Mouse (Mus musculus) brain, adult 2 months (tissue): Measurements from ENCODE around the gene Igfbp1.

Experiments
- DNase-seq: peaks from one replicate; pipeline ENCODE4 v3.0.0; 2011; ENCODE audit warnings: low read depth, low spot score

Gene Igfbp1

DNA sequence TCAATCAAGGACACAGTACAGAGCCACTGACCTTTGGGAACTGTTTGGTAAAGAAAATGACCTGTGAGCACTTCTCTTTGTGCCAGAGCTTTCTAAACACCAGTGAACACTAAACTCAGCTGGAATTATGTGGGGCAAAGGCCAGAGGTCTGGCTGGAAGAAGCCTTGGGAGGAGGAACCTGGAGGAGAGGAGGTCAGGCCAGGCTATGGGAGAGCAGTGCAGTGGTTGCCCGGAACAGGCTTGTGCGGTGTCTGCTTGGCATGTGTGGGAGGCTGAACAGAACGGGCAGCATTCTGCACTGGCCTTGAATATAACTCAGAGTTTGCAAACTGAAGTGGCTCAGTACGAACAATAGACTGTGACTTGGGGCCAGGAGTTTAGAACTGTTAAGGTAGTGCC, 32.4 kb downstream of the Igfbp1 start:
- no peak for DNase-seq

DNA sequence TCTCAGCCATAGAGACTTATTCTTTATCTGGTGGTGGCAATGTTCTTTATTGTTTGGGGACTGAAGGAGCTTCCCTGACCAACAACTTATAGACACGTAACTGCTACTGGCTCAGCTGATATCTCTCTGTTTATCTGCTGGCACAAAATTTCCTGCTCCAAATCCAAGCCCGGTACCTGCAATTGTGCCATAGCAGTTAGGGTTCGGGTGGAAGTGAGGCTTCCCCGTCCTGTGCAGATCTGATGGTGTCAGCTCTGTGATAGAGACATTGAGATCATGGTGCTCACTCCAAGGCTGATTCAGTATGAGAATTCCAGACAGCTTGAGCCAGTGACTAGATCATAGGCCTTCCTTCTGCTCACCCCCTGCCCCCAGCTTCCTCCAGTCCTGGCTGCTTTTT, 34.4 kb downstream of the Igfbp1 start:
- no peak for DNase-seq

DNA sequence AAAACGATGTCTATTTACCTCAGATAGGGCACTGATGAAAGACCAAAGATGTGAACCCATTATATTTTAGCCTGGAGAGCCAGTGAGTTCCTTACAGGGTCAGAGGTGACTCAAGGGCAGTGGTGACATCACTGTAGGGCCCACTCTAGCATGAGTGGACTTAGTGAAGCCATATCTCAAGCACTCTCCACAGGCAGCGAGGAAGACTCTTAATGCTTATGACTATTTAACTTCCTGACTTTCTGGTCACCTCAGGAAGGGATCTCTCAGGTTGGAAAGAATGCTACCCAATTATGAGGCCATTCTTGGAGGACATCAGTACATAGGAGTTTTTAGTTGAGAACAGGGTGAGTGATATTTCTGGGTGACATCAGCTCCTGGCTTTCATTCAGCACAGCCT, 35.8 kb downstream of the Igfbp1 start:
- no peak for DNase-seq

DNA sequence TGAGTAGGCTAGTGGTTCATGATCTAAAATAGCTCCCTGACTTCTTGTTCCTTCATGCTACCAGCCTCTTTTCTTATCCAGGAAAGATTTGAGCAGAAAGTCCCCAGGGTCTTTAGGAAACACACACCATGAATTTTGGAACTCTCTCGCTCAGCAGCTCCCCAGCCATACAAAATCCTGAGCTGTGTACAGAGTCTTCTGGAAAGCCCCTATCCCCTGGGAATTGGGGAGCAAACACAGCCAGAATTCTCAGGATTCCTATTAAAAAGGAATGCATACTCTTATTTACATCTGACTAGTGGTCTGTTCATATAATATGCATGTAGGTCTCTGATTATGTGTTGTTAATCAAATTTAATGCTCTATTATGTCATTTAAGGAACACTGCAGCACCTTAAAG, 36.9 kb downstream of the Igfbp1 start:
- DNase-seq, result no peak

DNA sequence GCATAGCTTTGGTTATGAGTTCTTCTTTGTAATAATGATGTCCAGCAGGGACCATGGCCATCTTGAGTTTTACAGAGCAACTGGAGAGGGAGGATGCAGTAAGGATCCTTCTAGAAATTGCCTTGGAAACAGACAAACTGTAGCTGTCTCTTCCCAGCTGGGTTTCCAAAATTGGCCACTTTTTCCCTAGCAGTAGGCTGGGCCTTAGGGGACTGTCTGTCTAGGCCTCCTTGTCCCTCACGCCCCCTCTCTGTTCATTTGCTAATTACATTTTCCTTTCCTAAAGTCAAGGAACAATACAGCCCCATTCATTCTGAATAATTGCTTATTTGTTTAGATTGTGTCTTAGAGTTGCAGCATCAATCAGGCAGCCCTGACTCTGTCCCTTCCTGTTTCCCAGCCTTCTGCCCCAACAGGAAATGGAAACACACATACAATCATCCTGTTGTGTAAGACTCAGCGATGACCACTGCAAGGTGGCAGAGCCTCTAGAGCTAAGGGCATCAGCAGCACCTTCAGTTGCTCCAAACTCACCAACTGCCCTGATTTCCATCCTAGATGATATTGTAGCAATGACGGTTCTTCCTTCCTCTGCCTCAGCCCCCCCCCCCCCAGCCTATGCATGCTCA, 37.5 kb downstream of the Igfbp1 start:
- DNase-seq, result peak; percentile 44

DNA sequence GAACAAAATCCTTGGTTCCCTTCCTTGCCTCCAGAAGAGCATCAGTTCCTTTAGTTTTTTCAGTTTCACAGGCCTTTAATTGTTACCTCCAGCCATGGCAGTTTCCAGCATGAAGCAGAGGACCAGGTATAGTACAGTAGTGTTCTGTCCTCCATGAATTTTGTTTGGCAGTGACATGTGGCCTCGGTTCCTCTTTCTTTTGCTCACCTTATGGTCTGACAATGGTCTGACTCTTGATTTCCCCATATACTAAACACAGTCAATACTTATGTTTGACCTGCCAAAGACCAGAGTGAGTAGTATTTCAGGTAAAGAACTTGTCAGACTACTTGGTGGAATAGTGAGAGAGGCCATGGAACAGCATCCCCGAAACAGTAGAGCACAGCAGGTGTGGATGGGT, 39.2 kb downstream of the Igfbp1 start:
- no peak for DNase-seq

DNA sequence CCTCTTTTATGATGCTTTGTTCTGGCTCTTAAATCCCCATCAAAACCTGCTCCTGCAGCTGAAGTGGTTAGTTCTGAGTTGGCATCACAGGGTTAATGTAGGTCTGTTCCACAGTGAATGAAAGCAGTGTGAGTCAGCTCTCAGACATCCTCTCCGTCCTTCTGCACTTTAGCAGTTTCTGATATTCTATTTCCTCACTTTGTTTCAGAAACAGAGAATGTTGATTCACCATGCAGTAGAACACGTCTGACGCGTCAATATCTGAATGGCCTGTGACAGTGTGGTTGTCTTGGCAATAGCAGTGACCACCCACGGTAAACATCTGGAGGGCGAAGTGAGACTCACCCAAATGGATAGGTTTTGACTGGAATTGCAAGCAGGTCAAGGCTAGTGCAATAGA, 40.1 kb downstream of the Igfbp1 start:
- DNase-seq, result peak; percentile 14

DNA sequence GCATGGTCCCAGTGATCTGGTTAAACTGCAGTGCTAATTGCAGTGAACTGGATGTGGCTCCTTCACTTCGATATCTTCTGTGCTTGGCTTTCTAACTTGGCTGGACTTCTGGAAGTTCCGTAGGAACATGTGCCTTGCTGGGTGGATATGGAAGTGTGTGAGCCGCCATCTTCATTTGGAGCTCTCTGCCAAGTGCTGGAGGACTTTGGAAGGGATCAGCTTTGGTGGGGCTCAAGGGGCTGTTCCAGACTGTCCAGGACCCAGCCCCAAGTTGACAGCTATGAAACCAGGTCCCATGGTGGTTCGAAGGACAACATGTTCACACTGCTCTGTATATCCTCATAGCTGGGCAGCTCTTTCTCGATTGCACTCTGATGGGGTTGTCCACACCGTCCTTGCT, 41.0 kb downstream of the Igfbp1 start:
- no peak for DNase-seq

DNA sequence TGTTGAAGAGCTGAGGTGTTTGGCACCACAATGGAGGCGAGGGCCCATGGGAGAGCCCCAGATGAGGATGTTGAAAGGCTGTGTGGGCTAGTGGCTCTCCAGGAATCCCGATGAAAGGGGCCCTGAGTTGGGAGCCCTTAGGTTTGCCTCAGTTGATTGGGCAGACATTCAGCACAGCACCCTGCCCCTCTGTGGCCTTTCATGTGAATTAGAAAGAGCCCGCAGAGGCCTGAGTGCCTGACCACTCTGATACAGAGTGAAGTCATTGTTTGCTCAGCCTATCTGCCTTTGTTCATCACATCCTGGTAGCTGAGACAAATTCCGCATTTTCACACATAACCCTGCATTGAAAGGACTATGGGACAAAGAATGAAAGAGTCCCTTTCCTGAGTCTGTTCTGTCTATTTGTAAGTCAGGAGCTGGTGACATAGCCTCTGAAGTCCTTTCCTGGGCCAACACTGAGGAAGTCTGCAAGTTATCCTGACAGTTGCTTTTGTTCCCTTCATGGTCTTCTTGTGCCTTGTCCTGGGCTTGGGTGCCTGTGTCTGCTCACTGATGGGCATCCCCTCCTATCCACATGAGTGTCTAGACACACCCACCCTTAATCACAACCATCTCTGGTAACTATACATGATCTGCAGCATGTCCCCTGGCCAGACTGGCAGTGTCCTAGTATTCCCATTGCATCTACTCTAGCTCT, 41.6 kb downstream of the Igfbp1 start:
- DNase-seq, result no peak

DNA sequence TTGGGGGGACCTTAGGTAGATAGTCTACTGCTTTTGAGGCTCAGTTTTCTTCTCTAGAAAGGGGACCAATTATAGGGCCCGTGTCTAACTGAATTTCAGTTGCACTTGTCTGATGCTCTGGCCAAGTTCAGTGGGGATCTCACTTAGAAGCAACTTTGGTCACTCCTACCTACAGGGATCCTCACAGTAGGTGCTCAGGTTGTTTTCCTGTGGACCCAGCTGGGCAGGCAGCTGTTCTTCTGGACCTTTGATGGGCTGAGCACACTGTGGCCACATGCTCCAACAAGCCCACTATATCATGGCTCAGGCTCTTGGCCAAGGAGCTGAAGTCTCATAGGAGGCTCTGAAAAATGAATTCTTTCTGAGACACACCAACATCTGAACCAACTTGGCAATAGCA, 47.2 kb downstream of the Igfbp1 start:
- no peak for DNase-seq

DNA sequence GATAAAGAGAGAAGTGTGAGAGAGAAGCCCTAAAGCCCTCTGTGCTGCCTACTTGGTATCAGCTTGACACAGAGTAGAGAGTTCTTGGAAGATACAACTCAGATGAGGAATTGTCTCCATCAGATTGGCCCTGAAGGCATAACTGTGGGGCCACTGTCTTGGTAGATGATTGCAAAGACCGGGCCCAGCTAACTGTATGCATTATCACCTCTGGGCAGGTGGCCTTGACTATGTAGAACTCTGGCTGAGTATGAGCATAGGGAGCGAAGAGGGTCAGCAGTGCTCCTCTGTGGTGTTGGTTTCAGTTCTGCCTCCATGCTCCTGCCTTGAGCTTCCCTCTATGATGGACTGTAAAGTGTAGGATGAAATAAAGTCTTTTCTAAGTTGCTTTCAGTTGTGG, 52.8 kb downstream of the Igfbp1 start:
- DNase-seq, result no peak

DNA sequence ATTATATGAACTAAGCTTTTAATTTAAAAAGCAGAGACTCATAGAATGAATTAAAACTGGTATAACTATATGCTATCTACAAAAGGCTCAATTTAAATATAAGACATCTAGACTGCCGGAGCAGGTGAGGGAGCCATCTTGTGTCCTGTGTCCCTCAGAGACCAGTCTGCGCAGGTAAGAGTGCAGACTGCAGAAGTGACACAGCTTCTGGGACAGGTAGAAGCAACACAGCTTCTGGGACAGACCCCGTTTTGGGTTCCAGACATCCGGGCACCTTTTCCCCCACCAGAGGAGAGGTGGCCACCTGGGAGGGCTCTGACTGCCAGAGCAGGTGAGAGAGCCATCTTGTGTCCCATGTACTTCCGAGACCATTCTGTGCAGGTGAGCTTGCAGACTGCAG, 53.3 kb downstream of the Igfbp1 start:
- no peak for DNase-seq
